Mouse (Mus musculus) neural tube, embryonic 11.5 days (tissue): ENCODE data around the gene Dynll1. TPM values are rescaled to one million over a fixed set of nuclear protein-coding genes. Genes with fewer than 3 reads are reported as not detected.
"Not testable (repeated sequence)": the region's sequence is repeated elsewhere in the genome, so short reads cannot be mapped to it uniquely, and the experiment has no call there.

Experiments used
- ATAC-seq: fragments of 200-750 bp; cut with Nextera tagmentation; 2 replicates; pipeline ENCODE4 v1.8.0; 2017; ENCODE audit warnings: moderate number of reproducible peaks, mild to moderate bottlenecking, moderate TSS enrichment, moderate library complexity; ENCODE audit not compliant: insufficient read depth, low FRiP score, low TSS enrichment
- DNase-seq: peaks from one replicate; pipeline ENCODE4 v3.0.0-alpha.2; 2015; ENCODE audit warnings: low spot score
- H3K27ac ChIP-seq: fragments of 300-500 bp; sonication (generic); 2 replicates; pipeline ENCODE4 v1.5.1; 2014; ENCODE audit warnings: low read depth, mild to moderate bottlenecking, low read length
- H3K27me3 ChIP-seq: fragments of 300-500 bp; sonication (generic); 2 replicates; pipeline ENCODE4 v1.6.1; 2014; ENCODE audit warnings: mild to moderate bottlenecking, low read length, mixed read lengths; ENCODE audit not compliant: control insufficient read depth, insufficient read depth
- H3K36me3 ChIP-seq: fragments of 300-500 bp; sonication (generic); 2 replicates; pipeline ENCODE4 v1.6.1; 2014; ENCODE audit warnings: mild to moderate bottlenecking, low read length, moderate library complexity, mixed read lengths; ENCODE audit not compliant: control insufficient read depth, insufficient read depth
- H3K4me1 ChIP-seq: fragments of 300-500 bp; sonication (generic); 2 replicates; pipeline ENCODE4 v1.6.1; 2014; ENCODE audit warnings: low read length, mixed read lengths; ENCODE audit not compliant: control insufficient read depth, insufficient read depth
- H3K4me2 ChIP-seq: fragments of 300-500 bp; sonication (generic); 2 replicates; pipeline ENCODE4 v1.6.1; 2014; ENCODE audit warnings: low read depth, mild to moderate bottlenecking, moderate library complexity
- H3K4me3 ChIP-seq: fragments of 300-500 bp; sonication (generic); 2 replicates; pipeline ENCODE4 v1.5.1; 2014; ENCODE audit warnings: low read depth, low read length
- H3K9ac ChIP-seq: fragments of 300-500 bp; sonication (generic); 2 replicates; pipeline ENCODE4 v1.6.1; 2014; ENCODE audit warnings: mild to moderate bottlenecking, low read length
- H3K9me3 ChIP-seq: fragments of 300-500 bp; sonication (generic); 2 replicates; pipeline ENCODE4 v1.6.1; 2016; ENCODE audit warnings: low read length; ENCODE audit not compliant: control insufficient read depth
- WGBS: fragments of 180-500 bp; shearing (Covaris S2); extraction: QIAGEN DNeasy Blood & Tissue Kit; methylation state at CpG from one replicate; pipeline ENCODE4 v1.1.7; 2014; 5-methylcytosine and 5-hydroxymethylcytosine counted together
- polyA plus RNA-seq: library from polyadenylated mRNA; unstranded; fragments of >200 nt; fragmentation: Nextera tagmentation; extraction: Ambion mirVana; gene quantifications from 2 replicates; pipeline ENCODE4 v1.2.1, GENCODE M21; 2014

Dynll1 gene
- polyA plus RNA-seq, 1 experiment from 2014 or later = 1,631 TPM

- DNase-seq (peak; percentile 52), ATAC-seq (0 out of 2 replicates have a peak, but pooled peaks have one; percentile 13)
- no peaks in the 10 kb centered on the region for H3K9me3 ChIP-seq
- H3K27ac ChIP-seq = peak overlapping the region; percentile 91
- H3K27me3 ChIP-seq = no peaks in the 10 kb centered on the region
- 7% methylated on average over 14 of the region's 14 CpGs for WGBS
- H3K4me3 ChIP-seq = no peak overlapping the region
- H3K4me1 ChIP-seq = peaks cover 25% of the 10 kb centered on the region
- H3K4me2 ChIP-seq = peak overlapping the region; percentile 13; the same call in 1 of the 2 replicates
- H3K9ac ChIP-seq = peak overlapping the region; percentile 27
- no peaks in the 10 kb centered on the region for H3K36me3 ChIP-seq
These were observed 16.3 kb upstream of the Dynll1 start for GRCm38 (mm10) chr5:115316968-115317644.

- ATAC-seq (no peak), DNase-seq (no peak)
- Histone ChIP-seq H3K4me1 (peaks cover 18% of the 10 kb centered on the region), H3K27me3 (no peaks in the 10 kb centered on the region), H3K4me3 (no peak overlapping the region), H3K27ac (no peak overlapping the region), H3K4me2 (no peak overlapping the region), H3K9ac (no peak overlapping the region), H3K36me3 (no peaks in the 10 kb centered on the region), H3K9me3 (no peaks in the 10 kb centered on the region)
- WGBS = 35% methylated on average over 5 of the region's 5 CpGs
These were observed 12.8 kb upstream of the Dynll1 start for GRCm38 (mm10) chr5:115313668-115313943.

- H3K4me1 ChIP-seq = peaks cover 15% of the 10 kb centered on the region
- DNase-seq (no peak), ATAC-seq (no peak)
- H3K36me3 ChIP-seq = no peaks in the 10 kb centered on the region
- H3K4me2 ChIP-seq = no peak overlapping the region
- no peak overlapping the region for H3K4me3 ChIP-seq
- WGBS = 86% methylated on average over 10 of the region's 10 CpGs
- no peak overlapping the region for H3K27ac ChIP-seq
- H3K27me3 ChIP-seq = no peaks in the 10 kb centered on the region
- H3K9me3 ChIP-seq = no peaks in the 10 kb centered on the region
- no peak overlapping the region for H3K9ac ChIP-seq
These were observed 12.2 kb upstream of the Dynll1 start for GRCm38 (mm10) chr5:115312816-115313667.

GRCm38 (mm10) chr5:115312354-115312753 lies 11.6 kb upstream of the Dynll1 start:
- DNase-seq (no peak), ATAC-seq (no peak)
- Histone ChIP-seq H3K27me3 (no peaks in the 10 kb centered on the region), H3K4me2 (no peak overlapping the region), H3K27ac (no peak overlapping the region), H3K4me3 (no peak overlapping the region), H3K9ac (no peak overlapping the region), H3K4me1 (peaks cover 8% of the 10 kb centered on the region), H3K9me3 (no peaks in the 10 kb centered on the region), H3K36me3 (no peaks in the 10 kb centered on the region)
- WGBS = 84% methylated on average over 4 of the region's 4 CpGs

GRCm38 (mm10) chr5:115302190-115302589 lies 1.4 kb upstream of the Dynll1 start:
- H3K4me2 ChIP-seq, H3K4me1 ChIP-seq, H3K27ac ChIP-seq, H3K9ac ChIP-seq, H3K9me3 ChIP-seq, H3K27me3 ChIP-seq, DNase-seq, H3K36me3 ChIP-seq, H3K4me3 ChIP-seq, ATAC-seq: not testable (repeated sequence)
- 87% methylated on average over 3 of the region's 7 CpGs for WGBS

- H3K27me3 ChIP-seq = no peaks in the 10 kb centered on the region
- peaks cover 9% of the 10 kb centered on the region for H3K4me1 ChIP-seq
- H3K27ac ChIP-seq = peak overlapping the region; percentile 56
- ATAC-seq (no peak), DNase-seq (no peak)
- H3K4me3 ChIP-seq = peak overlapping the region; percentile 87
- H3K9me3 ChIP-seq = no peaks in the 10 kb centered on the region
- peaks cover 8% of the 10 kb centered on the region; the same call in 1 of the 2 replicates for H3K36me3 ChIP-seq
- H3K4me2 ChIP-seq = peak overlapping the region; percentile 50
- H3K9ac ChIP-seq = peak overlapping the region; percentile 19; the same call in 1 of the 2 replicates
- WGBS = 30% methylated on average over 13 of the region's 13 CpGs
These were observed 816 bp upstream of the Dynll1 start for GRCm38 (mm10) chr5:115301615-115302014.

- H3K9me3 ChIP-seq = no peaks in the 10 kb centered on the region
- WGBS = under 1% methylated on average over 46 of the region's 46 CpGs
- peak; percentile 18; the same call in 1 of the 2 replicates for ATAC-seq
- peaks cover 13% of the 10 kb centered on the region; the same call in 1 of the 2 replicates for H3K36me3 ChIP-seq
- H3K4me2 ChIP-seq = peak overlapping the region; percentile 52
- H3K9ac ChIP-seq = peak overlapping the region; percentile 75
- peak; percentile 72 for DNase-seq
- peaks cover 9% of the 10 kb centered on the region for H3K4me1 ChIP-seq
- peak overlapping the region; percentile 87 for H3K27ac ChIP-seq
- no peaks in the 10 kb centered on the region for H3K27me3 ChIP-seq
- peak overlapping the region; percentile 87 for H3K4me3 ChIP-seq
These were observed 609 bp downstream of the Dynll1 start for GRCm38 (mm10) chr5:115300035-115300744.

GRCm38 (mm10) chr5:115296347-115296746 lies 4.5 kb downstream of the Dynll1 start:
- H3K9me3 ChIP-seq = no peaks in the 10 kb centered on the region
- ATAC-seq = no peak
- H3K27ac ChIP-seq = no peak overlapping the region
- WGBS = 86% methylated on average over 10 of the region's 10 CpGs
- no peaks in the 10 kb centered on the region for H3K27me3 ChIP-seq
- H3K4me1 ChIP-seq = peaks cover 7% of the 10 kb centered on the region
- H3K4me2 ChIP-seq = no peak overlapping the region
- H3K9ac ChIP-seq = no peak overlapping the region
- H3K4me3 ChIP-seq = no peak overlapping the region
- H3K36me3 ChIP-seq = peaks cover 15% of the 10 kb centered on the region; the same call in 1 of the 2 replicates
- no peak for DNase-seq
